Mouse (Mus musculus) spleen, adult 18-20 months (tissue): ENCODE data around the gene Dusp11.
"Not testable (repeated sequence)": the region's sequence is repeated elsewhere in the genome, so short reads cannot be mapped to it uniquely, and the experiment has no call there.

Experiments used
- DNase-seq, 2 experiments: peaks; one replicate each; pipeline ENCODE4 v3.0.0; 2022; ENCODE audit warnings: mixed read lengths in 2 of 2

Gene Dusp11

GRCm38 (mm10) chr6:85961101-85962091, at the start of gene Dusp11:
TSS of gene Dusp11 (minus strand) at chr6:85961667.
- peak; percentile 87 to 90 for DNase-seq

- peak in 1 of 2 experiments; percentile 50 for DNase-seq
Measured at GRCm38 (mm10) chr6:86009980-86010379, 48.5 kb upstream of the Dusp11 start.

- DNase-seq = peak; percentile 53 to 72
Measured at GRCm38 (mm10) chr6:86004271-86005148, 43.0 kb upstream of the Dusp11 start.

GRCm38 (mm10) chr6:86003405-86003925, 42.0 kb upstream of the Dusp11 start:
- DNase-seq = peak in 1 of 2 experiments; percentile 17

- DNase-seq = not testable (repeated sequence)
Measured at GRCm38 (mm10) chr6:85990774-85991173, 29.3 kb upstream of the Dusp11 start.

GRCm38 (mm10) chr6:85989570-85989969, 28.1 kb upstream of the Dusp11 start:
- not testable (repeated sequence) for DNase-seq

GRCm38 (mm10) chr6:85984351-85984750, 22.9 kb upstream of the Dusp11 start:
- no peak for DNase-seq

- not testable (repeated sequence) for DNase-seq
Measured at GRCm38 (mm10) chr6:85978736-85979135, 17.3 kb upstream of the Dusp11 start.

- no peak for DNase-seq
Measured at GRCm38 (mm10) chr6:85976242-85976641, 14.8 kb upstream of the Dusp11 start.

GRCm38 (mm10) chr6:85975761-85976160, 14.3 kb upstream of the Dusp11 start:
- DNase-seq = no peak

- no peak for DNase-seq
Measured at GRCm38 (mm10) chr6:85974941-85975617, 13.6 kb upstream of the Dusp11 start.

GRCm38 (mm10) chr6:85973336-85973735, 11.9 kb upstream of the Dusp11 start:
- no peak for DNase-seq

GRCm38 (mm10) chr6:85972699-85973098, 11.2 kb upstream of the Dusp11 start:
- DNase-seq = no peak

- DNase-seq = no peak
Measured at GRCm38 (mm10) chr6:85969889-85970288, 8.4 kb upstream of the Dusp11 start.

GRCm38 (mm10) chr6:85966686-85967085, 5.2 kb upstream of the Dusp11 start:
- DNase-seq = peak; percentile 43 to 57

GRCm38 (mm10) chr6:85966081-85966480, 4.6 kb upstream of the Dusp11 start:
- DNase-seq = peak; percentile 23 to 50

- DNase-seq = no peak
Measured at GRCm38 (mm10) chr6:85957581-85957980, 3.9 kb downstream of the Dusp11 start.

GRCm38 (mm10) chr6:85948549-85948948, 12.9 kb downstream of the Dusp11 start:
- DNase-seq = no peak

- no peak for DNase-seq
Measured at GRCm38 (mm10) chr6:85942469-85942868, 19.0 kb downstream of the Dusp11 start.

- no peak for DNase-seq
Measured at GRCm38 (mm10) chr6:85938701-85939100, 22.8 kb downstream of the Dusp11 start.

- DNase-seq = peak; percentile 71 to 79
Measured at GRCm38 (mm10) chr6:85936508-85937465, 24.7 kb downstream of the Dusp11 start.
